In the genomic region with DNA sequence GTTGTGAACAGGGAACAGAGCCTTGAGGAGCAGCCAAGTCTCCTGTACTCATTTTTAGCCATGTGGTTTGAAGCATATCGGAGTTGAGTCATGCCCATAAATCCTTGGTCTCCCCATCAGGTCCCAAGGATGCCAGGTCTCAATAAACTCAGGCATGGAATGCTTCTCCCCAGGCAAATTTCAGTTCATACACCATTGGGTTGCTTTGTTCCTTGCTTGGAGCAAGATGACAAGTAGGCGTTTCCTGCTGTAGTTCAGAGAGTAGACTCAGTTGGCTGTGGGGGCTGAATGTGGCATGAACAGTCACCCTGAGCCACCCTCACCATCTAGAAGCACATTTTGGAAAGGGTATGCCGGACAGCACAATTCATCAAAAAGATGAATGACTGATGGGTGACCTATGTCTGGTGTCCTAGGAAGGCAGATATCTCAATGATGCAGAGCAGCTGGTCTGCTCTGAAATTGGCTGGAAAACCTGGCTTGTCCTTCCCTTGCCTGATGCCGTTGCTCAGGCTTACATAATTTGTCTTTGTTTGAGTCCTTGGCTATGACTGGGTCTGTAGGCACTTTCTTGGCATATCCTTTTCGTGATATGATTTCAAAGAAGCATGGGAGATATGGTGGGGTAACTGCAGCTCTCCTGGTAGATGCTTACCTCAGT, we compare ENCODE assay signal across 9 mouse cellular contexts.
DNase-seq lines count a peak whose midpoint lies in the region; ATAC-seq lines count a peak whose summit lies in the region.
"Had no signal": no experiment of that assay in that cellular context is flagged by ENCODE, and none has a peak within 500 bp of the region (broad histone marks: within the 10 kb centered on the region; RNA-seq: fewer than 3 reads in every experiment).

No protein-coding gene starts in this region.

- intact Hi-C loops in heart, postnatal 10 days (cut with DNase I) = no loop called here
- intact Hi-C loops in left cerebral cortex, postnatal 4 days (cut with DNase I) = loop anchor here (10.0 kb wide), 1 partner anchor 130 kb away; no protein-coding TSS in a partner anchor

- no peak overlapping the region for H3K27ac ChIP-seq in kidney, embryonic 16.5 days (ENCODE audit: low read length)
- H3K27ac ChIP-seq: macrophage had no signal

- H3K4me2 ChIP-seq in kidney, embryonic 16.5 days (replicated peaks; ENCODE audit: low read depth, low read length) = no peak overlapping the region

- H3K4me1 ChIP-seq in kidney, embryonic 16.5 days (ENCODE audit: insufficient read depth, low read length) = peaks cover 23% of the 10 kb centered on the region

- DNase-seq in heart, postnatal 10 days = peak; percentile 29 to 33
- DNase-seq in heart, postnatal 4 days = no peak
- DNase-seq in NIH3T3 (ENCODE audit: low read depth) (peak; percentile 89), liver (no peak)
- DNase-seq in brain, adult 2 months (ENCODE audit: low read depth, low spot score) = peak; percentile 68
- peak; percentile 23 for DNase-seq in left cerebral cortex, postnatal 4 days
- no peak for DNase-seq in embryo, embryonic 10 days (ENCODE audit: low spot score)

- no peak overlapping the region for H3K9ac ChIP-seq in kidney, embryonic 16.5 days (replicated peaks; ENCODE audit: low read length)

- no peak for ATAC-seq in kidney, embryonic 16.5 days (ENCODE audit: low FRiP score, low TSS enrichment)

- no peaks in the 10 kb centered on the region for H3K9me3 ChIP-seq in kidney, embryonic 16.5 days (ENCODE audit: low read length)

- no peaks in the 10 kb centered on the region for H3K27me3 ChIP-seq in kidney, embryonic 16.5 days (ENCODE audit: insufficient read depth, low read length)

- no peak overlapping the region for H3K4me3 ChIP-seq in kidney, embryonic 16.5 days (ENCODE audit: low read length)

- 53% methylated on average over 5 of the region's 5 CpGs for WGBS in kidney, embryonic 16.5 days

- H3K36me3 ChIP-seq in kidney, embryonic 16.5 days (ENCODE audit: insufficient read depth, low read length) = no peaks in the 10 kb centered on the region

Comparison
In these comparisons a context has a peak if more than half of its experiments do, and no peak if none do; other contexts are left out.
1. DNase-seq: peak in heart, postnatal 10 days (2 of 2), NIH3T3 (single experiment), brain, adult 2 months (single experiment) and left cerebral cortex, postnatal 4 days (single experiment); none in heart, postnatal 4 days (single experiment), liver (single experiment) and embryo, embryonic 10 days (single experiment).